Mouse (Mus musculus) embryonic stem cell, embryonic (primary cell): ENCODE measurements around the gene Socs2.

ENCODE experiments used
- CTCF ChIA-PET, 4 experiments: fragments of 300-600 bp in 2 of 4; fragments of 350-600 bp in 2 of 4; sonication (Branson Sonifier 250); formaldehyde crosslinking; loops; one replicate each; lab custom pipeline; 2022; ENCODE audit warnings: inconsistent platforms in 2 of 4; lab: Charles Lee
- POLR2A ChIA-PET, 4 experiments: fragments of 300-600 bp in 2 of 4; fragments of 350-600 bp in 2 of 4; sonication (Branson Sonifier 250); formaldehyde crosslinking; loops; one replicate each; lab custom pipeline; 2022; ENCODE audit warnings: antibody characterized with exemption in 4 of 4, inconsistent platforms in 1 of 4; lab: Charles Lee

Socs2 gene

GRCm38 (mm10) chr10:95439718-95440339 lies 22.8 kb upstream of the Socs2 start:
- CTCF ChIA-PET, result interaction anchor here (0.6 to 1.3 kb wide), 14 partner anchors 17 to 675 kb away, joined by 3 to 19 read pairs (median 4); no protein-coding TSS in a partner anchor
- POLR2A ChIA-PET, result interaction anchor here (0.5 to 2.5 kb wide), 13 partner anchors 13 to 276 kb away, joined by 3 to 14 read pairs (median 4); partner anchors contain the start of gene Socs2 (in 1 of the 4)

- CTCF ChIA-PET, result no interaction called here
- POLR2A ChIA-PET, result interaction anchor here in 3 of 4 experiments (0.7 to 2.5 kb wide), 9 partner anchors 14 to 275 kb away, joined by 3 to 12 read pairs (median 3); partner anchors contain the start of gene Socs2 (in 1 of the 3)
Measured at GRCm38 (mm10) chr10:95438941-95439340, 22.0 kb upstream of the Socs2 start.

DNA sequence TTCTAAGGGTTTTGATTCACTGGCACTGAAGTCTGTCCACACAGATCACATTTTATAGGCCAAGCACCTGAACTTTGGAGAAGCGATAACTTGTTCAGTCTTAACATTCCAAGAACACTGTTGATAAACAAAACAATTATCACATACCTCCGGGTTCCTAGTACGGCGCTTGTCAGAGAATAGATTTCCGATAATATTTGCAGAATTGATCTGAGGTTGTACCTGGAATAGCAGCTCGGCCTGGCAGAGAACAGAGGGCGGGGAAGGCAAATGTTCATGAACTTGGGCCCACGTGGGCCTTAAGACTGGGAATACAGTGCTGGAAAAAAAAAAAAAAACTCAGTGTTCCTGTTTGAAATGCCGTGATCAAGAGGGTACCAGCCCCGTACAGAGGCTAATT lies 13.3 kb upstream of the Socs2 start:
- CTCF ChIA-PET, result no interaction called here
- POLR2A ChIA-PET, result no interaction called here

DNA sequence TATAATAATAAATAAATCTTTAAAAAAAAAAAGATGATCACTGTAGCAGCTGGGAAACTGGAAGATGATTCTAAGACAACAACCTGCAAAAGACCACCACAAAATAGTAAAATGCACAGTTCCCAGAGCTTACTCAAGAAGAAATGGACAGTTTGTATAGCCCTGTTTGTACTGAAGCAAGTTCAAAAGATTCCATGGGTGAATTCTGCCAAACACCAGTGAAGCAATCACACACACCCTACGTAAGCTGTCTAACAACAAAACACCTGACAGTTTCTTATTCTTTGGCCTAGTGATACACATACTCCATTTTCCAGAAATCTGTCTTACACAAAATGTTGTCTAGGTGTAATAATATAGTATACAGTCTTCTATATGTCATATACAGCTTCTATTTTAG lies 12.1 kb upstream of the Socs2 start:
- CTCF ChIA-PET, result interaction anchor here in 1 of 4 experiments (0.6 kb wide), 1 partner anchor 336 kb away, joined by 5 read pairs; no protein-coding TSS in a partner anchor
- POLR2A ChIA-PET, result interaction anchor here in 2 of 4 experiments (0.6 to 1.7 kb wide), 5 partner anchors 9 to 45 kb away, joined by 3 to 6 read pairs (median 3); no protein-coding TSS in a partner anchor

- CTCF ChIA-PET, result interaction anchor here in 1 of 4 experiments (0.6 kb wide), 1 partner anchor 43 kb away, joined by 4 read pairs; no protein-coding TSS in a partner anchor
Measured at GRCm38 (mm10) chr10:95426207-95427115, 9.5 kb upstream of the Socs2 start.

DNA sequence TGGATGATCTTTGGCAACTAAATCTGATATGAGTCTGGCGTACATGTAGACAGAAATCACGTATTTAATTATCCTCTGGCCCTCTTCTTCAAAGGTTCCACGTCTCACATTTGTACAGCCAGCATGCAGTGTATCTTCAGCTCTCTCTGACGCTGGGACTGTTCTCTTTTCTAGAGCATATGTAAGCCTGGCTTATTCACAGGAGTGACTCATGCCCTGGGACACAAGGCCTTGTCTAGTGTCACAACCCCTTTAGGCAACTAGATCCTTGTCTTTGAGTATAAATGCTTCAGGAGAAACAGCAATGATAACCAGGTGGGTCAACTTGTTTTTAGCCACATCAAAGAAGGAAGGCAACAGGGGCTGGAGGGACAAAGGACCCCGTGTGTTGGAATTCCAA lies 5.7 kb upstream of the Socs2 start:
- ChIA-PET CTCF (no interaction called here), POLR2A (interaction anchor here in 1 of 4 experiments (1.5 kb wide), 1 partner anchor 69 kb away, joined by 3 read pairs; no protein-coding TSS in a partner anchor)

More at GRCm38 (mm10) chr10:95426207-95427115, 9.5 kb upstream of the Socs2 start:
- POLR2A ChIA-PET, result interaction anchor here in 1 of 4 experiments (1.4 to 1.8 kb wide), 2 partner anchors 18 to 30 kb away, joined by 3 to 6 read pairs; no protein-coding TSS in a partner anchor

- ChIA-PET CTCF (no interaction called here), POLR2A (no interaction called here)
Measured at GRCm38 (mm10) chr10:95420284-95420683, 3.3 kb upstream of the Socs2 start.

DNA sequence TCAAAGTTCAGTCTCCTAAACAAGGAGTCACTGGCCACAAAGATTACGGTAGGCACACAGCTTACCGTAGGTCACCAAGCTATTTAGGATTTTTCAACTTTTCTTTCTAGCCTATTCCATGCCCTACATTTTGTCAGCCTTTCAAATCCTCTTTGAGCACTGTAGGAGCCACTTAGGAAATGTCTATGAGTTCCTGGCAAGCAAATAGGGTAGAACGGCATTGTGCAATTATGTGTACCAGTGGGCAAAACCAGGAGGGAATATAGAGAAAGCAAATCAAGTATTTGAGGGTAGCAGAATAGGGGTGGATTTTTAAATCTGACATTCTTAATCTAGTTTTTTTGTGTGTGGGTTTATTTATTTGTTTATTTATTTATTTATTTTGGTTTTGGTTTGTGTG lies 2.7 kb upstream of the Socs2 start:
- CTCF ChIA-PET, result no interaction called here

GRCm38 (mm10) chr10:95418631-95419030 lies 1.7 kb upstream of the Socs2 start:
- POLR2A ChIA-PET, result interaction anchor here in 2 of 4 experiments (0.5 to 5.5 kb wide), 8 partner anchors 9 to 276 kb away, joined by 3 to 70 read pairs (median 6); partner anchors contain the start of gene Ube2n (in 1 of the 2)
- CTCF ChIA-PET, result interaction anchor here in 1 of 4 experiments (0.7 kb wide), 1 partner anchor 61 kb away, joined by 3 read pairs; no protein-coding TSS in a partner anchor

More for the DNA sequence above, 2.7 kb upstream of the Socs2 start:
- POLR2A ChIA-PET, result no interaction called here

DNA sequence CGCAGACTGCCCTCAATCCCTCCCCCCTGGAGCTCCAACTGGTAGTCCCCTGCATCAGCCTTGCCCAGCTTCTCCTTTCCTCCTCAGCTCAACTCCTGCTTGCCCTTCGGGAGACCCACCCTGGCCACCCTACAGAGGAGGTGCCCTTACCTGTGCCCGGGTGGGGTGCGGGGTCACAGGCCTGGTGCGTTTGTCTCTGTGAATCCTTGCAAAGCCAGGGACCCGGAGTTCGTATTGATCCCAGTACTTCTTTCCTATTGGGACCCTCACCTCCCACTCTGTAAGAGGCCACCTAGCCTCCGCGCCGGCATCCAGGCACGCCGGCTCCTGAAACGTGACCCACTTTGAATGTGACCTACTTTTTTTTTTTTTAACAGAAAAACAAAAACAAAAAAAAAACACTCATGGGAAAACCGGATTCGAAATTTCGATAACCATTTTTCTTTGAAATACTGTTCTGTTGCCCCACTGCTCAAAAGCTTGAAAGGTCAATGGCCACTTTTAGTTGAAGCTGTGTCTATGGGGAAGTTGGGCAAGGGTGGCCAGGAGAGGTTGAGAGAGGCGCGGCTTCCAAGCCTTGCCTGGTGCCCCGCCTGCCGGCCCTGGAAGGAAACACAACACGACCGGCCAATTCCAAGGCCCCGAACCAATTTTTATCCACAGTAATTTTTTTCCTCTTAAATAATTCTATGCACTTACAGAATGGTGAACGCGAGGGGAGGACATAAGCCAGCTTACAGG lies 686 bp upstream of the Socs2 start:
- CTCF ChIA-PET, result interaction anchor here (0.5 to 3.1 kb wide), 24 partner anchors 10 to 1869 kb away, joined by 3 to 19 read pairs (median 3); no protein-coding TSS in a partner anchor
- POLR2A ChIA-PET, result interaction anchor here (0.5 to 5.5 kb wide), 74 partner anchors 10 to 1303 kb away, joined by 3 to 70 read pairs (median 4); partner anchors contain the start of genes Ube2n (in 2 of the 4), Mrpl42 (in 1 of the 4), Ndufa12 (in 1 of the 4) and Nudt4 (in 1 of the 4)

- ChIA-PET CTCF (interaction anchor here in 1 of 4 experiments (3.1 kb wide), 1 partner anchor 425 kb away, joined by 19 read pairs; no protein-coding TSS in a partner anchor), POLR2A (interaction anchor here in 3 of 4 experiments (0.6 to 5.5 kb wide), 39 partner anchors 8 to 425 kb away, joined by 3 to 70 read pairs (median 4); partner anchors contain the start of genes Ube2n (in 2 of the 3), Cradd (in 1 of the 3) and Mrpl42 (in 1 of the 3))
Measured at GRCm38 (mm10) chr10:95416361-95416684, 657 bp downstream of the Socs2 start.

GRCm38 (mm10) chr10:95415533-95416360 lies 1.2 kb downstream of the Socs2 start:
- ChIA-PET POLR2A (interaction anchor here in 3 of 4 experiments (0.6 to 5.5 kb wide), 44 partner anchors 8 to 1322 kb away, joined by 3 to 70 read pairs (median 4); partner anchors contain the start of genes Ube2n (in 2 of the 3) and Cradd (in 1 of the 3)), CTCF (interaction anchor here in 1 of 4 experiments (3.1 kb wide), 1 partner anchor 424 kb away, joined by 19 read pairs; no protein-coding TSS in a partner anchor)

DNA sequence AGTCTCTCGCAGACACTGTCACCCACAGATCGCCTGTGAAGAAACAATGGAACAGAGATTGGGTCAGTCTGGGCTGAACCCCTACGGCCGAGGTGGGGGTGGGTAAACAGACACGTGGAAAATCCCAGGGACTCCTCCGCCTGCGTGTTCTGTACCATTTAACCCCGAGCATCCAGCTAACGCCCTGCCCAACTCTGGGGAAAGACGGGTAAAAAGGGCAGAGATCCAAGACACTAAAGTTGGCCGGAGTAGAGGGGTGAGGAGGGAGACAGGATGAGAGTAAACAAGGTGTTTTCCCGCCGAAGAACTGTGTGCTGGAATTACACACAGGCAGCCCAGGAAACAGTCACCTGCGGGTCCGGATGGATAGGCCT lies 1.8 kb downstream of the Socs2 start:
- ChIA-PET POLR2A (interaction anchor here (0.5 to 5.5 kb wide), 50 partner anchors 9 to 1322 kb away, joined by 3 to 70 read pairs (median 4); partner anchors contain the start of genes Ube2n (in 3 of the 4) and Cradd (in 1 of the 4)), CTCF (interaction anchor here in 2 of 4 experiments (0.6 to 3.1 kb wide), 3 partner anchors 44 to 424 kb away, joined by 3 to 19 read pairs (median 3); no protein-coding TSS in a partner anchor)

- POLR2A ChIA-PET, result interaction anchor here (0.5 to 5.5 kb wide), 44 partner anchors 10 to 1321 kb away, joined by 3 to 70 read pairs (median 4); partner anchors contain the start of gene Ube2n (in 3 of the 4)
- CTCF ChIA-PET, result interaction anchor here in 3 of 4 experiments (0.6 to 1.0 kb wide), 3 partner anchors 45 to 423 kb away, joined by 3 read pairs; no protein-coding TSS in a partner anchor
Measured at GRCm38 (mm10) chr10:95414316-95415158, 2.4 kb downstream of the Socs2 start.

DNA sequence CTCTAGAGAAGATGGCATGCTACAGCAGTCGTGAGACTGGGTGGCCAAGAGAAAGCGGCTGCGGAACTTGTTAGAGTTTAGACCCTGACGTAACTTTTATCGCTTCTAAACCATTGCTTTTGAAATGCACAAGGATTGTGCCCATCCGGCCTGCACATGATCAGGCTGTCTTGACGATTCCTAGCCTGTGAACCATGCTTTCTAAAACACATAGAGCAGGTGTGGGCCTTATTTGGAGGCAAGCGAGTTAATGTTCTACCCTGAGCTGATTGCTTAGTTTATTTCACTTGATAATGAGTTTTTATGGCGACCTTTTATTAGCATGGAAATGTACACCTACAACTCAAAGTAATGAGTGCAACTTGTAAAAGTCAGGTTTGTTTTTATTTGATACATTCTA lies 5.8 kb downstream of the Socs2 start:
- POLR2A ChIA-PET, result interaction anchor here in 3 of 4 experiments (0.6 to 1.8 kb wide), 9 partner anchors 13 to 1311 kb away, joined by 3 to 6 read pairs (median 3); no protein-coding TSS in a partner anchor

More for the DNA sequence above, 5.8 kb downstream of the Socs2 start:
- CTCF ChIA-PET, result interaction anchor here in 1 of 4 experiments (0.7 kb wide), 1 partner anchor 690 kb away, joined by 3 read pairs; no protein-coding TSS in a partner anchor
